Mouse (Mus musculus) lung, adult 2 months (tissue): ENCODE data around the gene Pdlim5.

Source experiments
- CTCF ChIP-seq: fragments of 200-500 bp; IDR thresholded peaks from 2 replicates; pipeline ENCODE4 v1.5.1; 2011; ENCODE audit warnings: mild to moderate bottlenecking, low read length, control low read depth; ENCODE audit not compliant: insufficient read depth
- POLR2A ChIP-seq: fragments of 200-500 bp; IDR thresholded peaks from 2 replicates; pipeline ENCODE4 v1.6.1; 2011; ENCODE audit warnings: low read depth, mild to moderate bottlenecking, control low read depth, low read length, borderline replicate concordance; ENCODE audit errors: extremely low read depth

DNA sequence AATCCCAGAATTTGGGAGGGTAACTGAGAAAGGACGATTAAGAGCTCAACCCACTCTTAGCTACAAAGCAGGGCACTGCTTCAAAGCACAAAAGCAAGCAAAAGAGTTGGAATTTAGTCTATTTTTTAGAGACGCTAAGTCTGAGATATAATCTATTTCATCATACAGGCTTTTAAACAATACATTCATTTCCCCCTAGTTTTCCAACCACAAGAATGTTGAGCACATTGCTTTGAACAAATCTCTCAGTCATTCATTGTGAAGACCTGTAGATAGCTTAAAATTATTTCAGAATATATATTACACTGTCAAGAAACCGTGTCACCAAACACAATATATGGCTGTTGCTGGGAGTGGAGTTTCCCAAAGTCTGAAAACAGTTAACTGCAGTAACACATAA lies 65.1 kb downstream of the Pdlim5 start:
- TF ChIP-seq POLR2A = no peak
- no peak for TF ChIP-seq CTCF
